Mouse (Mus musculus) T-helper 17 cell (primary cell): Measurements from ENCODE around the gene Smtnl1.

Experiments
- in situ Hi-C, 2 experiments: fragments of 300-600 bp; cut with MboI, MseI; formaldehyde crosslinking; loops; 1 replicate in 1 of 2; 2 replicates in 1 of 2; pipeline ENCODE4 v1.15.1; 2025; ENCODE audit warnings: high pct_unique_total_duplicates in 2 of 2

Smtnl1 gene

GRCm38 (mm10) chr2:84798493-84798921 is 23.9 kb downstream of the Smtnl1 start, which contains the start of gene Ube2l6:
Gene Ube2l6, plus strand, starts transcription at chr2:84798828.
- in situ Hi-C loops = no loop called here

GRCm38 (mm10) chr2:84797833-84798492 is 24.5 kb downstream of the Smtnl1 start:
- in situ Hi-C loops = no loop called here

- in situ Hi-C loops = no loop called here
Measured at GRCm38 (mm10) chr2:84793871-84794270, 28.6 kb downstream of the Smtnl1 start.

GRCm38 (mm10) chr2:84793154-84793553 is 29.3 kb downstream of the Smtnl1 start:
- in situ Hi-C loops = no loop called here

GRCm38 (mm10) chr2:84792516-84792915 is 29.9 kb downstream of the Smtnl1 start:
- in situ Hi-C loops = no loop called here

GRCm38 (mm10) chr2:84790418-84790817 is 32.0 kb downstream of the Smtnl1 start:
- in situ Hi-C loops = no loop called here

- in situ Hi-C loops = no loop called here
Measured at GRCm38 (mm10) chr2:84788316-84788715, 34.1 kb downstream of the Smtnl1 start.

- in situ Hi-C loops = no loop called here
Measured at GRCm38 (mm10) chr2:84783840-84784566, 38.4 kb downstream of the Smtnl1 start.

- in situ Hi-C loops = no loop called here
Measured at GRCm38 (mm10) chr2:84783315-84783714, 39.1 kb downstream of the Smtnl1 start.

- in situ Hi-C loops = loop anchor here in 1 of 2 experiments (10.0 kb wide), 1 partner anchor 1334 kb away; no protein-coding TSS in a partner anchor
Measured at GRCm38 (mm10) chr2:84779210-84779609, 43.2 kb downstream of the Smtnl1 start.

- in situ Hi-C loops = loop anchor here in 1 of 2 experiments (10.0 kb wide), 1 partner anchor 1333 kb away; no protein-coding TSS in a partner anchor
Measured at GRCm38 (mm10) chr2:84777706-84778105, 44.7 kb downstream of the Smtnl1 start.

- in situ Hi-C loops = loop anchor here in 1 of 2 experiments (10.0 kb wide), 1 partner anchor 1331 kb away; no protein-coding TSS in a partner anchor
Measured at GRCm38 (mm10) chr2:84775665-84776064, 46.8 kb downstream of the Smtnl1 start.

GRCm38 (mm10) chr2:84775241-84775640 is 47.2 kb downstream of the Smtnl1 start, which contains the start of gene Serping1:
Gene Serping1, minus strand, starts transcription at chr2:84775444.
- in situ Hi-C loops = loop anchor here in 1 of 2 experiments (10.0 kb wide), 1 partner anchor 1330 kb away; no protein-coding TSS in a partner anchor

GRCm38 (mm10) chr2:84774751-84775150 is 47.7 kb downstream of the Smtnl1 start:
- in situ Hi-C loops = loop anchor here in 1 of 2 experiments (10.0 kb wide), 1 partner anchor 1330 kb away; no protein-coding TSS in a partner anchor

- in situ Hi-C loops = loop anchor here in 1 of 2 experiments (10.0 kb wide), 1 partner anchor 1328 kb away; no protein-coding TSS in a partner anchor
Measured at GRCm38 (mm10) chr2:84773195-84773594, 49.3 kb downstream of the Smtnl1 start.

- in situ Hi-C loops = loop anchor here in 1 of 2 experiments (10.0 kb wide), 1 partner anchor 1328 kb away; no protein-coding TSS in a partner anchor
Measured at GRCm38 (mm10) chr2:84772454-84772853, 50.0 kb downstream of the Smtnl1 start.

- in situ Hi-C loops = loop anchor here in 1 of 2 experiments (10.0 kb wide), 1 partner anchor 1326 kb away; no protein-coding TSS in a partner anchor
Measured at GRCm38 (mm10) chr2:84770501-84770900, 52.0 kb downstream of the Smtnl1 start.

- in situ Hi-C loops = no loop called here
Measured at GRCm38 (mm10) chr2:84762818-84763217, 59.6 kb downstream of the Smtnl1 start.

GRCm38 (mm10) chr2:84762295-84762694 is 60.2 kb downstream of the Smtnl1 start:
- in situ Hi-C loops = no loop called here

GRCm38 (mm10) chr2:84761840-84762239 is 60.6 kb downstream of the Smtnl1 start:
- in situ Hi-C loops = no loop called here

- in situ Hi-C loops = no loop called here
Measured at GRCm38 (mm10) chr2:84761309-84761708, 61.1 kb downstream of the Smtnl1 start.
